Mouse (Mus musculus): ENCODE results near the gene Gm42906. TPM values are rescaled to one million over a fixed set of nuclear protein-coding genes. Genes with fewer than 3 reads are reported as not detected.

The Gm42906 gene
- polyA plus RNA-seq, 1 experiment from 2014 or later, result not detected

- H3K36me3 ChIP-seq (ENCODE audit: control insufficient read depth, insufficient read depth, low read length), result no peaks in the 10 kb centered on the region
- H3K4me2 ChIP-seq (ENCODE audit: low read depth, low read length), result no peak overlapping the region
- no peaks in the 10 kb centered on the region for H3K4me1 ChIP-seq (ENCODE audit: control insufficient read depth, insufficient read depth, low read length)
- H3K4me3 ChIP-seq (ENCODE audit: low read depth, low read length), result no peak overlapping the region
- no peaks in the 10 kb centered on the region for H3K9me3 ChIP-seq (ENCODE audit: control insufficient read depth, low read length)
- 81% methylated on average over 9 of the region's 9 CpGs for WGBS
- H3K27me3 ChIP-seq (ENCODE audit: control insufficient read depth, insufficient read depth, low read length), result no peaks in the 10 kb centered on the region
- H3K27ac ChIP-seq (ENCODE audit: low read depth, low read length), result no peak overlapping the region
- no peak for ATAC-seq (ENCODE audit: low read depth)
- H3K9ac ChIP-seq (replicated peaks; ENCODE audit: low read depth, low read length), result no peak overlapping the region
Measured at GRCm38 (mm10) chr5:151151549-151151948, 276.4 kb downstream of the Gm42906 start.

GRCm38 (mm10) chr5:151149509-151149908 is 278.5 kb downstream of the Gm42906 start:
- no peak overlapping the region for H3K27ac ChIP-seq (ENCODE audit: low read depth, low read length)
- no peak overlapping the region for H3K9ac ChIP-seq (replicated peaks; ENCODE audit: low read depth, low read length)
- no peaks in the 10 kb centered on the region for H3K9me3 ChIP-seq (ENCODE audit: control insufficient read depth, low read length)
- H3K4me2 ChIP-seq (ENCODE audit: low read depth, low read length), result no peak overlapping the region
- no peak overlapping the region for H3K4me3 ChIP-seq (ENCODE audit: low read depth, low read length)
- 35% methylated on average over 8 of the region's 8 CpGs for WGBS
- no peaks in the 10 kb centered on the region for H3K4me1 ChIP-seq (ENCODE audit: control insufficient read depth, insufficient read depth, low read length)
- H3K36me3 ChIP-seq (ENCODE audit: control insufficient read depth, insufficient read depth, low read length), result no peaks in the 10 kb centered on the region
- peak; percentile 54; the same call in 1 of the 2 replicates for ATAC-seq (ENCODE audit: low read depth)
- H3K27me3 ChIP-seq (ENCODE audit: control insufficient read depth, insufficient read depth, low read length), result no peaks in the 10 kb centered on the region

- no peaks in the 10 kb centered on the region for H3K9me3 ChIP-seq (ENCODE audit: control insufficient read depth, low read length)
- H3K4me1 ChIP-seq (ENCODE audit: control insufficient read depth, insufficient read depth, low read length), result 0 out of 2 replicates have a peak, but pooled peaks cover 4% of the 10 kb centered on the region
- WGBS, result 89% methylated on average over 4 of the region's 4 CpGs
- H3K9ac ChIP-seq (replicated peaks; ENCODE audit: low read depth, low read length), result no peak overlapping the region
- no peak overlapping the region for H3K27ac ChIP-seq (ENCODE audit: low read depth, low read length)
- no peak overlapping the region for H3K4me2 ChIP-seq (ENCODE audit: low read depth, low read length)
- H3K4me3 ChIP-seq (ENCODE audit: low read depth, low read length), result no peak overlapping the region
- no peaks in the 10 kb centered on the region for H3K36me3 ChIP-seq (ENCODE audit: control insufficient read depth, insufficient read depth, low read length)
- H3K27me3 ChIP-seq (ENCODE audit: control insufficient read depth, insufficient read depth, low read length), result no peaks in the 10 kb centered on the region
- no peak for ATAC-seq (ENCODE audit: low read depth)
Measured at GRCm38 (mm10) chr5:151148079-151148478, 279.9 kb downstream of the Gm42906 start.

- Histone ChIP-seq H3K27ac (ENCODE audit: low read depth, low read length) (no peak overlapping the region), H3K4me2 (ENCODE audit: low read depth, low read length) (no peak overlapping the region), H3K9ac (replicated peaks; ENCODE audit: low read depth, low read length) (no peak overlapping the region), H3K27me3 (ENCODE audit: control insufficient read depth, insufficient read depth, low read length) (no peaks in the 10 kb centered on the region), H3K9me3 (ENCODE audit: control insufficient read depth, low read length) (no peaks in the 10 kb centered on the region), H3K4me3 (ENCODE audit: low read depth, low read length) (no peak overlapping the region), H3K36me3 (ENCODE audit: control insufficient read depth, insufficient read depth, low read length) (no peaks in the 10 kb centered on the region), H3K4me1 (ENCODE audit: control insufficient read depth, insufficient read depth, low read length) (0 out of 2 replicates have a peak, but pooled peaks cover 12% of the 10 kb centered on the region)
- ATAC-seq (ENCODE audit: low read depth), result no peak
- 47% methylated on average over 5 of the region's 5 CpGs for WGBS
Measured at GRCm38 (mm10) chr5:151145807-151146206, 282.2 kb downstream of the Gm42906 start.

- ATAC-seq (ENCODE audit: low read depth), result no peak
Measured at GRCm38 (mm10) chr5:151143955-151144354, 284.0 kb downstream of the Gm42906 start.

GRCm38 (mm10) chr5:151142671-151143601 is 285.0 kb downstream of the Gm42906 start:
- Histone ChIP-seq H3K27ac (ENCODE audit: low read depth, low read length) (peak overlapping the region; percentile 58), H3K36me3 (ENCODE audit: control insufficient read depth, insufficient read depth, low read length) (no peaks in the 10 kb centered on the region), H3K27me3 (ENCODE audit: control insufficient read depth, insufficient read depth, low read length) (no peaks in the 10 kb centered on the region), H3K4me2 (ENCODE audit: low read depth, low read length) (no peak overlapping the region), H3K4me3 (ENCODE audit: low read depth, low read length) (no peak overlapping the region), H3K9ac (replicated peaks; ENCODE audit: low read depth, low read length) (no peak overlapping the region), H3K4me1 (ENCODE audit: control insufficient read depth, insufficient read depth, low read length) (0 out of 2 replicates have a peak, but pooled peaks cover 12% of the 10 kb centered on the region), H3K9me3 (ENCODE audit: control insufficient read depth, low read length) (no peaks in the 10 kb centered on the region)
- ATAC-seq (ENCODE audit: low read depth), result peak; percentile 84; the same call in 1 of the 2 replicates
- WGBS, result 7% methylated on average over 11 of the region's 11 CpGs

More at GRCm38 (mm10) chr5:151143955-151144354, 284.0 kb downstream of the Gm42906 start:
- Histone ChIP-seq H3K9ac (replicated peaks; ENCODE audit: low read depth, low read length) (no peak overlapping the region), H3K27me3 (ENCODE audit: control insufficient read depth, insufficient read depth, low read length) (no peaks in the 10 kb centered on the region), H3K9me3 (ENCODE audit: control insufficient read depth, low read length) (no peaks in the 10 kb centered on the region), H3K4me1 (ENCODE audit: control insufficient read depth, insufficient read depth, low read length) (0 out of 2 replicates have a peak, but pooled peaks cover 12% of the 10 kb centered on the region), H3K36me3 (ENCODE audit: control insufficient read depth, insufficient read depth, low read length) (no peaks in the 10 kb centered on the region), H3K4me3 (ENCODE audit: low read depth, low read length) (no peak overlapping the region), H3K4me2 (ENCODE audit: low read depth, low read length) (no peak overlapping the region), H3K27ac (ENCODE audit: low read depth, low read length) (no peak overlapping the region)
- WGBS, result 66% methylated on average over 5 of the region's 5 CpGs

- peak; percentile 44; the same call in 1 of the 2 replicates for ATAC-seq (ENCODE audit: low read depth)
- Histone ChIP-seq H3K4me1 (ENCODE audit: control insufficient read depth, insufficient read depth, low read length) (0 out of 2 replicates have a peak, but pooled peaks cover 12% of the 10 kb centered on the region), H3K9ac (replicated peaks; ENCODE audit: low read depth, low read length) (no peak overlapping the region), H3K36me3 (ENCODE audit: control insufficient read depth, insufficient read depth, low read length) (no peaks in the 10 kb centered on the region), H3K4me3 (ENCODE audit: low read depth, low read length) (no peak overlapping the region), H3K4me2 (ENCODE audit: low read depth, low read length) (no peak overlapping the region), H3K9me3 (ENCODE audit: control insufficient read depth, low read length) (no peaks in the 10 kb centered on the region), H3K27ac (ENCODE audit: low read depth, low read length) (no peak overlapping the region), H3K27me3 (ENCODE audit: control insufficient read depth, insufficient read depth, low read length) (no peaks in the 10 kb centered on the region)
- 43% methylated on average over 5 of the region's 5 CpGs for WGBS
Measured at GRCm38 (mm10) chr5:151142241-151142640, 285.7 kb downstream of the Gm42906 start.

- Histone ChIP-seq H3K4me3 (ENCODE audit: low read depth, low read length) (no peak overlapping the region), H3K27ac (ENCODE audit: low read depth, low read length) (no peak overlapping the region), H3K27me3 (ENCODE audit: control insufficient read depth, insufficient read depth, low read length) (no peaks in the 10 kb centered on the region), H3K36me3 (ENCODE audit: control insufficient read depth, insufficient read depth, low read length) (no peaks in the 10 kb centered on the region), H3K4me2 (ENCODE audit: low read depth, low read length) (no peak overlapping the region), H3K4me1 (ENCODE audit: control insufficient read depth, insufficient read depth, low read length) (0 out of 2 replicates have a peak, but pooled peaks cover 8% of the 10 kb centered on the region), H3K9me3 (ENCODE audit: control insufficient read depth, low read length) (no peaks in the 10 kb centered on the region), H3K9ac (replicated peaks; ENCODE audit: low read depth, low read length) (no peak overlapping the region)
- 85% methylated on average over 5 of the region's 5 CpGs for WGBS
- no peak for ATAC-seq (ENCODE audit: low read depth)
Measured at GRCm38 (mm10) chr5:151137901-151138300, 290.1 kb downstream of the Gm42906 start.

- ATAC-seq (ENCODE audit: low read depth), result no peak
- Histone ChIP-seq H3K27ac (ENCODE audit: low read depth, low read length) (no peak overlapping the region), H3K36me3 (ENCODE audit: control insufficient read depth, insufficient read depth, low read length) (no peaks in the 10 kb centered on the region), H3K4me2 (ENCODE audit: low read depth, low read length) (no peak overlapping the region), H3K4me1 (ENCODE audit: control insufficient read depth, insufficient read depth, low read length) (0 out of 2 replicates have a peak, but pooled peaks cover 4% of the 10 kb centered on the region), H3K4me3 (ENCODE audit: low read depth, low read length) (no peak overlapping the region), H3K9me3 (ENCODE audit: control insufficient read depth, low read length) (no peaks in the 10 kb centered on the region), H3K9ac (replicated peaks; ENCODE audit: low read depth, low read length) (no peak overlapping the region), H3K27me3 (ENCODE audit: control insufficient read depth, insufficient read depth, low read length) (no peaks in the 10 kb centered on the region)
- WGBS, result 90% methylated on average over 4 of the region's 4 CpGs
Measured at GRCm38 (mm10) chr5:151137311-151137710, 290.7 kb downstream of the Gm42906 start.

All from neural tube, embryonic 14.5 days (tissue).